Mouse (Mus musculus) heart, adult 9 months (tissue): ENCODE measurements around the gene Bean1.
"Not testable (repeated sequence)": the region's sequence is repeated elsewhere in the genome, so short reads cannot be mapped to it uniquely, and the experiment has no call there.

Experiments
- DNase-seq, 2 experiments: peaks; one replicate each; pipeline ENCODE4 v3.0.0; 2022; ENCODE audit warnings: low spot score in 2 of 2

Bean1 gene

GRCm38 (mm10) chr8:104242038-104242644 lies 71.9 kb downstream of the Bean1 start:
- DNase-seq = no peak

DNA sequence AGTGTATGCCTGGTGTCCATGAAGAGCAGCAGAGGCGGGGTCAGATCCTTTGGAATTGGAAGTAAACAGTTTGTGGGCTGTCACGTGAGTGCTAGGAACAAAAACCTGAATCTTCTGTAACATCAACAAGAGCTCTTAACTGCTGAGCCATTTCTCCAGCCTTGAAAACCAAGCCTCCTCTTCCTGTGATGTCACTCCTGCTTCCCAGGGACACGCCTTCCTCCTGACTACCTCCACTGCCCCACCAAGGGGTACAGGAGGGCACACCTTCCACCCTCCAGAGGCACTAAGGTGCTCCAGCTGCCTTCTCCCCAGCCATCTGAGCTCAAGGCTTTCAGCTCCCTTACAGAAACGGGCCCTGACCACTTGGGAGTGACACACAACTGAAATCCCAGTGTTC lies 76.4 kb downstream of the Bean1 start:
- no peak for DNase-seq

DNA sequence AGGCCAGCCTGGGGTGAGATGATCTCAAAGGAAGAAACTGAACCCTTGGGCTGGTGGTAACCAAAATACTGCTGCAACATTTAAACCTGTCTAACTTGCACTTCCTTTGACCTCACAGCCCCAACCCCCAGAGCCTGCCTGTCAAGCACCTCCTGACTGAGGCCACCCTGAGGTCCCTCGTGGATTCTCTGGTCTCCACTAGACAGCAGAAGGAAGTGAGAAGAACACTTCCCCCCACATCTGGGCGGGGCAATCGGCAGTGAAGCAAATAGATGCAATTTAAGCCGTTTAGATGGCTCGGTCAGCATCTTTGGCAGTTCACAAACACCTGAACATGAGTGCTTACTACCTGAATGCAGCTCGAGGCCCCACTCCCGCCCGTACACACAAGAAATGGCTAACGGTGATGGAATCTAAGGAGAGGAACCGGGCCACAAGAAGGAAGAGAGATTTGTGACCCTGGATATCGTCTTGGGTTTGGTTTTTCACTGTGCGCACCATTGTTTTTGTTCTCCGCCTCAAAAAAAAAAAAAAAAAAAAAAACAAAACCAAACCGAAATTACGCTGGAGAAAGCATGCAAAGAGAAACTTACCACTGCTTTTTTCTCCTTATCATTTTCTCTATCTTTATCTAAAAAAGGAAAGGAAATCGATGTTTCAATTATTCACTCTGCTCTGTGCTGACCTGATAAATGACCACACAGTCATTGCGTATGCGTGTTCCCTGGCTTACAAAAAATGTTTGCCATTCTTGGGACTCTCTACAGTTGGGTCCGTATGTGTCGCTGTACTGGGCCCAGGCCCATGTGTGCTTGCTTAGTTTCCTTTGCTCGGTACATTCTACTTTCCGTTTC lies 77.0 kb downstream of the Bean1 start:
- DNase-seq = peak; percentile 19 to 64

GRCm38 (mm10) chr8:104247908-104248275 lies 77.7 kb downstream of the Bean1 start:
- peak in 1 of 2 experiments; percentile 14 for DNase-seq

DNA sequence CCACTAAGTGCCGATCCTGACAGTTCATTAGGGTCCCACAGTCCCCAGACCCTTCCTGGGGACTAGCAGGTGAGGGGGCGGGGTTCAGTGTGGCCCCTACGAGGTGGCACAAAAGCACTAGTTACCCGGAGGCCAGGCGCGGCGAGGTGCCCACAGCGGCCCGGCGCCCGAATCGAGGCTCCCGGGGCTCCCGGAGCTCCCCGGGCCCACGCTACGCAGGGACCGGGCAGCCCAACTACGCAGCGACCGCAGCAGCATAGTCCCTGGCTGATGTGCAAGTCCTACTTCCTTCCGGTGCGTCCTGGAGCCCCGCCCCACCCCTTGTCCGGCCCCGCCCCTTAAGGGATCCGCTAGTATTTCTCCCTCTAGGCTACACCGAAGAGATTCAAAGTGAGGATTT lies 78.0 kb downstream of the Bean1 start, which contains the start of gene Tk2:
Gene Tk2, minus strand, starts transcription at position 283 of the 400 bp plus-strand sequence.
- peak; percentile 75 to 82 for DNase-seq

- no peak for DNase-seq
Measured at GRCm38 (mm10) chr8:104249442-104249996, 79.3 kb downstream of the Bean1 start.

- DNase-seq = peak; percentile 78 to 86
Measured at GRCm38 (mm10) chr8:104250439-104251367, 80.5 kb downstream of the Bean1 start, which contains the start of gene Cklf. Cklf (plus strand) TSS chr8:104250861.

GRCm38 (mm10) chr8:104251461-104251860 lies 81.2 kb downstream of the Bean1 start:
- DNase-seq = no peak

GRCm38 (mm10) chr8:104253016-104253415 lies 82.8 kb downstream of the Bean1 start:
- DNase-seq = no peak

- DNase-seq = not testable (repeated sequence)
Measured at GRCm38 (mm10) chr8:104261802-104262201, 91.6 kb downstream of the Bean1 start.

GRCm38 (mm10) chr8:104264271-104264935 lies 94.2 kb downstream of the Bean1 start:
- not testable (repeated sequence) for DNase-seq

DNA sequence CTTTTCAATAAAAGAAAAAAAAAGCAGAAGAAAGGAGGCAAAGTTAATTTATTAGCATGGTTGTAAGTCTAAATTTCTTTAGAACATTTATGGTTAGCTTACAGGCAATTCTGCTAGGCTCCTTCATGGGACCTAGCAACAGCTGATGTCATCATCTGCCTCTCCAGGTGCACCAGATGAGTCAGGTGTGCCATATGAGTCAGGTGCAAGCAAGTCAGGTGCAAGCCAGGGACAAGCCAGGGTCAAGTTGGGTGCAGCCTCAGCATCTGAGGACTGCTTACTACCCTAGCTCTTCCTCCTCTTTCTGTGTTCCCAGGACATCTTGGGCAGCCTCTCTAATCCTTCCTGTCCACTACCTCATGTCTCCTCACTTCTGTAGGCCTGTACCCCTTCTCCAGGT lies 98.1 kb downstream of the Bean1 start:
- DNase-seq = no peak
